Mouse (Mus musculus) lung, embryonic 16.5 days (tissue): ENCODE measurements around the gene Drp2. TPM values are rescaled to one million over a fixed set of nuclear protein-coding genes. Genes with fewer than 3 reads are reported as not detected.

Experiments used
- ATAC-seq: fragments of 200-750 bp; cut with Nextera tagmentation; 2 replicates; pipeline ENCODE4 v1.8.0; 2017; ENCODE audit warnings: low read depth, mild to moderate bottlenecking, moderate library complexity
- H3K27ac ChIP-seq: fragments of 300-500 bp; sonication (generic); 2 replicates; pipeline ENCODE4 v1.5.1; 2014; ENCODE audit warnings: mild to moderate bottlenecking, control low read depth, low read length
- H3K27me3 ChIP-seq: fragments of 300-500 bp; sonication (generic); 2 replicates; pipeline ENCODE4 v1.6.1; 2014; ENCODE audit warnings: low read depth, low read length, mixed read lengths; ENCODE audit not compliant: control insufficient read depth, insufficient read depth
- H3K36me3 ChIP-seq: fragments of 300-500 bp; sonication (generic); 2 replicates; pipeline ENCODE4 v1.6.1; 2014; ENCODE audit warnings: low read length; ENCODE audit not compliant: control insufficient read depth, insufficient read depth
- H3K4me1 ChIP-seq: fragments of 300-500 bp; sonication (generic); replicated peaks from 2 replicates; pipeline ENCODE4 v1.6.1; 2014; ENCODE audit warnings: low read length, mixed read lengths; ENCODE audit not compliant: control insufficient read depth, insufficient read depth
- H3K4me2 ChIP-seq: fragments of 300-500 bp; sonication (generic); 2 replicates; pipeline ENCODE4 v1.6.1; 2014; ENCODE audit warnings: low read depth, low read length, control low read depth
- H3K4me3 ChIP-seq: fragments of 300-500 bp; sonication (generic); 2 replicates; pipeline ENCODE4 v1.5.1; 2014; ENCODE audit warnings: mild to moderate bottlenecking, low read length, control low read depth
- H3K9ac ChIP-seq: fragments of 300-500 bp; sonication (generic); 2 replicates; pipeline ENCODE4 v1.6.1; 2014; ENCODE audit warnings: low read length, control low read depth
- H3K9me3 ChIP-seq: fragments of 300-500 bp; sonication (generic); 2 replicates; pipeline ENCODE4 v1.6.1; 2016; ENCODE audit warnings: low read length; ENCODE audit not compliant: control insufficient read depth
- WGBS: fragments of 180-500 bp; shearing (Covaris S2); extraction: QIAGEN DNeasy Blood & Tissue Kit; methylation state at CpG from one replicate; pipeline ENCODE4 v1.1.7; 2014; 5-methylcytosine and 5-hydroxymethylcytosine counted together
- polyA plus RNA-seq: library from polyadenylated mRNA; unstranded; fragments of >200 nt; fragmentation: Nextera tagmentation; extraction: Ambion mirVana; gene quantifications from 2 replicates; pipeline ENCODE4 v1.2.1, GENCODE M21; 2015

Gene Drp2
- polyA plus RNA-seq, result 0.40 and 0.41 TPM in 2 replicates

DNA sequence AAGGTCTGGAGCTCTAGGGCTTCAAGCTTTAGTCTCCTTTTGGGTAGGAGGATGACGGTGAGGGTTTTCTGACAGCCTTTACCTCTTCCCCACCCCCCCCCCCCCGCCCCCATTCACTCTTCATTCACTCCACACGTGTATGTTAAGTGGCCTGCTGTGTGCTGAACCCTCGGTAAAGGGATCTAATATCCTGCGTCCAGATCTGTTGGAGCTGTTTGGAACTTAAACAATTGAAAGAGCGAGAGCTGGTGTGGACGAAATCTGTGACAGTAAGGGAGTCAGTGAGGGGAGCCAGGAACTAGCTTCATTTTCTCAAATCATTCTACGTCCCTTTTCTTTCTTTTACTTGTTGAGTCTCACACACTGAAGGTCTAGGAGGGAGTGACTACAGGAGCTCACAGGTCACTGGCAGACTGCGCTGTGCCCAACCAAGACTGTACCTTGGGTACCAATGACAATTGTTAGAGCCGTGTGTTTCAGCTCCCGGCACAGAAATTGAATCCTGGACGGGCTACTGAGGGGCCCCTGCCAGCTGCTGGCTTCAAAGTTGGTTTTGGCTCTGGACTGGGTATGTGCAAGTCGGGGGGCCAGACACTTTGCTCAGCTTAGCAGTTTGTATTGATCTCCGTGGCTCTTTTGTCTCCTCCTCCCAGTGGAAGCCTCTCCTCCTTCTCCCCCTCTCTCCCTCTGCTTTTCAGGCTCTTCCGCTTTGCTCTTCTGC is at the start of gene Drp2:
Gene Drp2, plus strand, starts transcription at position 689 of the 721 bp plus-strand sequence.
- ATAC-seq, result peak; percentile 31
- Histone ChIP-seq H3K27ac (no peak within 1 kb of the TSS), H3K27me3 (no peaks in the 10 kb centered on the region; the same call in 1 of the 2 replicates), H3K9ac (peak within 1 kb of the TSS; percentile 39), H3K4me2 (peak within 1 kb of the TSS; percentile 68), H3K9me3 (no peaks in the 10 kb centered on the region), H3K4me3 (peak within 1 kb of the TSS; percentile 48), H3K4me1 (no peaks in the 10 kb centered on the region), H3K36me3 (no peaks in the 10 kb centered on the region)
- 19% methylated on average over 14 of the region's 15 CpGs for WGBS

DNA sequence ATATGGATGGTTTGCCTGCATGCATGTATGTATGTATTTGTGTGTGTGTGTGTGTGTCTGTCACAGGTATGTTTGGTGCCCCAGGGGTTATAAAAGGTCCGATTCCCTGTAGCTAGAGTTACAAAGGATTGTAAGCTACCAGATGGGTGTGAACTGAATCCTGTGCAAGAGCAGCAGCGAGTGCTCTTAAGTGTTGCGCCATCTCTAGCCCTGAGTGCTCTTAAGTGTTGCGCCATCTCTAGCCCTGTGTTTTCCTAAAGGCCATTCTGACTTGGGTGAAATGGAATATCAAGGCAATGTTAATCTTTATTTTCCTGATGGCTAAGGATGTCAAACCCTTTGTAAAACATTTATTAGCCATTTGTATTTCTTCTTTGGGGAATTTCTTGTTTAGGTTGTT is 45.0 kb upstream of the Drp2 start:
- WGBS, result 64% methylated on average over 4 of the region's 4 CpGs
- Histone ChIP-seq H3K9me3 (no peaks in the 10 kb centered on the region), H3K27me3 (no peaks in the 10 kb centered on the region), H3K4me2 (no peak overlapping the region), H3K4me1 (no peaks in the 10 kb centered on the region), H3K36me3 (0 out of 2 replicates have a peak, but pooled peaks cover 2% of the 10 kb centered on the region), H3K4me3 (no peak overlapping the region), H3K9ac (no peak overlapping the region), H3K27ac (no peak overlapping the region)
- ATAC-seq, result peak; percentile 78

DNA sequence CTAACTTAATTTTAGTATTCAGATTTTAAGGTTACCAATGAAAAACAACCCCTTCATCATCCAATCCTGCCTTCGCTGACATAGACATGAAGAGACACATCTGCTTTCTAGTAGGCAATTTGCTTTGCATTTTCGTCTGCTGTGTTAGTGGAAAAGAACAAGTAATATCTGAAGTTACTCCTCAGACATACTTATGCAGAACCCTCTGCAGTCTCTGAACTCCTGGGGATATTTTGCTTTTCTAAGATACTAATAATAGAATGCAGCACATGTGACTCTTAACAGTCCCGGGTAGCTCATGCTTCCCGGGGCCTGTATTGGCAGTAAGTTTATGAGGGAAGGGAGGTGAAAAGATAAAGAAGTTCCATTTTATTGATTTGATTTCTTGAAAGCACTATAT is 42.2 kb upstream of the Drp2 start:
- Histone ChIP-seq H3K4me2 (no peak overlapping the region), H3K27ac (no peak overlapping the region), H3K4me3 (no peak overlapping the region), H3K9me3 (no peaks in the 10 kb centered on the region), H3K27me3 (no peaks in the 10 kb centered on the region), H3K9ac (no peak overlapping the region), H3K4me1 (no peaks in the 10 kb centered on the region), H3K36me3 (0 out of 2 replicates have a peak, but pooled peaks cover 2% of the 10 kb centered on the region)
- ATAC-seq, result no peak
- WGBS, result 89% methylated on average over 4 of the region's 4 CpGs

DNA sequence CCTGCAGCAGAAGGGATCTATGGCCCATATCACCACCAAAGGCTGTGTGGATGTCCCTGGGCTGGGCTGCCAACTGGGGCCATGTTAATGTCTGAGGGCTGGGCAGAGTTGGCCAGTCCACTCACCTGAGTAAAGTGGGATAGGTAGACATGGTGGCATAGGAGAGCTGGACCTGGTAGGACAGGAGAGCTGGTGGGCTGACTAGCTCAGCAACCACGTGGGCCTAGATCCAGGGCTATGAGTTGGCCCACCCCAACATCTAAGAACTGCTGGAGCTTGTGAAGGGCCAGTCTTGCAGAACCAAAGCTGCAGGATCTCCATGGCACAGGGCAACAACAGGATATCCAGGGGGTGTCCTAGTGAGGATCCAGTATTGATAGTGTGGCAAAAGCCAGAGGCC is 38.9 kb upstream of the Drp2 start:
- 62% methylated on average over 1 of the region's 1 CpGs for WGBS
- H3K36me3 ChIP-seq, result 0 out of 2 replicates have a peak, but pooled peaks cover 2% of the 10 kb centered on the region
- H3K4me3 ChIP-seq, result no peak overlapping the region
- H3K4me1 ChIP-seq, result no peaks in the 10 kb centered on the region
- H3K9ac ChIP-seq, result no peak overlapping the region
- no peak overlapping the region for H3K4me2 ChIP-seq
- no peak overlapping the region for H3K27ac ChIP-seq
- H3K27me3 ChIP-seq, result no peaks in the 10 kb centered on the region
- ATAC-seq, result no peak
- no peaks in the 10 kb centered on the region for H3K9me3 ChIP-seq

DNA sequence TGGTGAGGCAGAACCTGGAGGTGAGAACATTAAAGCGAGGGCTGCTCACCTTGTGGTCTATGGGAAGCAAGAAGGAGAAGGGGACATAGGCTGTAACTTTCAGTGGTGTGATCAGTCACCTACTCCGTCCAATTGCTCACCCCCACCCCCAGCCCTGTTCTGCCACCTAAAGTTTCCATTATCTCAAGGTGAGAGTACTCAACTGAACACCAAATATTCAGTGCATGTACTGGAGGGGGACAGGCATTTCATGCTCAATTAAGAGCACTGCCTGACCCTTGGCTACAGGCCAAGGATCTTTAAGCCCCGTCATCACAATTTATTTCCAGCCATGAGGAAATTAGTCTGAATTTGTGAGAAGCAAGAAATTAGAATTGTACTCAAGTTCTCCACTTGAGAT is 37.8 kb upstream of the Drp2 start:
- no peak overlapping the region for H3K4me3 ChIP-seq
- no peaks in the 10 kb centered on the region for H3K4me1 ChIP-seq
- no peak overlapping the region for H3K9ac ChIP-seq
- peak; percentile 73 for ATAC-seq
- WGBS, result 68% methylated on average over 3 of the region's 3 CpGs
- H3K4me2 ChIP-seq, result no peak overlapping the region
- H3K27ac ChIP-seq, result no peak overlapping the region
- H3K27me3 ChIP-seq, result no peaks in the 10 kb centered on the region
- no peaks in the 10 kb centered on the region for H3K9me3 ChIP-seq
- H3K36me3 ChIP-seq, result 0 out of 2 replicates have a peak, but pooled peaks cover 2% of the 10 kb centered on the region

DNA sequence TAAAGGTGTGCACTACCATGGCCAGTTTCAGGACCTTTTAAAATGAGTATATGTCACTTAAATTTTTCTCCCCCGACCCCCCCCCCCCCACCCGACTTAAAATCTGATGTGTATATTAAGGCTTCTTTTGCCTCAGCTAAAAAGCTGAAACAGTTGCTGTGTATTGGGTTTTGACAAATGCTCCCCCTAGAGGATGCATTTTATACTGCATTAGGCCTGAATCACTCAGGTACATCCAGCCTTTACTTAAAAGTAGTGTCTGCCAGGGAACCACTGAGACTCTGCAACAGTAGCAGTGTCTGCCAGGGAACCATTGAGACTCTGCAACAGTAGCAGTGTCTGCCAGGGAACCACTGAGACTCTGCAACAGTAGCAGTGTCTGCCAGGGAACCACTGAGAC is 33.1 kb upstream of the Drp2 start:
- Histone ChIP-seq H3K9me3 (no peaks in the 10 kb centered on the region), H3K4me2 (no peak overlapping the region), H3K4me3 (no peak overlapping the region), H3K27me3 (no peaks in the 10 kb centered on the region), H3K4me1 (no peaks in the 10 kb centered on the region), H3K9ac (no peak overlapping the region), H3K36me3 (no peaks in the 10 kb centered on the region), H3K27ac (no peak overlapping the region)
- WGBS, result 14% methylated on average over 2 of the region's 2 CpGs
- ATAC-seq, result no peak

DNA sequence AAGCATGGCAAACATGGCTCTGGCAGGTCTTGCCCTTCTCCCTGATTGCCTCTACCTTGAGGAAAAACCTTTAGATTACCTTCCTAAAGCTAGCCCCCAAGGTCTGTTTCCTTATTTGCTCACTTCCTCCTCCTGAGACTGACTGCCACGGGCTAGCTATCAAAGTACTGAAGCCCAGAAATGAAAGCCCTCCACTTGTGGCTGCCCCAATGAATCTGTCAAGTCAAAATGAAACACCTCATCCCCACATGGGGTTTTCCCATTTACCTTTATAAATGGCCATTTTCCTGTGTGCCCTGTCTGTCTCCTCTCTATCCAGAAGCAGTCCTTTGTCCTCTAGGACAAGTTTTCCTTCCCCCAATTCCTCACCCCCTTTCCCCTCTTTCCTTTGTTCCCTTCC is 30.2 kb upstream of the Drp2 start:
- Histone ChIP-seq H3K9me3 (no peaks in the 10 kb centered on the region), H3K4me3 (no peak overlapping the region), H3K27ac (no peak overlapping the region), H3K27me3 (no peaks in the 10 kb centered on the region), H3K36me3 (no peaks in the 10 kb centered on the region), H3K4me2 (no peak overlapping the region), H3K9ac (no peak overlapping the region), H3K4me1 (no peaks in the 10 kb centered on the region)
- 57% methylated on average over 1 of the region's 1 CpGs for WGBS
- no peak for ATAC-seq

DNA sequence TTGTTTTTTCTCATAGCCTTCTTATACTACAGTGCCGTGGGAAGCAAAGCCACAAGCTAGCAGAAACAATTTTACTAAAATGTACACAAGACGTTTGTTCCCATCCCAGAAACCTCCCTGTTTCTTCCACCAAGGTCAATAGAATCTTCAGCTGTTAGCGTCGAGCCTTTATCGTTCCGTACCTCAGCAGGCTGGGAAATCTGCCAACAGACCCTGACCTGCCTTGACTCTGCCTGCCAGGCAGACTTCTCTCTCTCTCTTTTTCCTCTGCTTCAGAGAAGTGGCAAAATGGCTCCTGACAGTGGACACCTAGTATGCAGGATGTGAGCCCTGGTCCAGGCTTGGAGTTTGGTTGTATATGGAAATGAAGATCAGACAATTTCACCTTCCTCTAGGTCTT is 19.5 kb upstream of the Drp2 start:
- H3K9ac ChIP-seq, result no peak overlapping the region
- H3K9me3 ChIP-seq, result no peaks in the 10 kb centered on the region
- H3K27ac ChIP-seq, result no peak overlapping the region
- no peak for ATAC-seq
- WGBS, result 54% methylated on average over 6 of the region's 6 CpGs
- no peaks in the 10 kb centered on the region for H3K36me3 ChIP-seq
- no peaks in the 10 kb centered on the region for H3K27me3 ChIP-seq
- H3K4me2 ChIP-seq, result no peak overlapping the region
- H3K4me3 ChIP-seq, result no peak overlapping the region
- H3K4me1 ChIP-seq, result no peaks in the 10 kb centered on the region

DNA sequence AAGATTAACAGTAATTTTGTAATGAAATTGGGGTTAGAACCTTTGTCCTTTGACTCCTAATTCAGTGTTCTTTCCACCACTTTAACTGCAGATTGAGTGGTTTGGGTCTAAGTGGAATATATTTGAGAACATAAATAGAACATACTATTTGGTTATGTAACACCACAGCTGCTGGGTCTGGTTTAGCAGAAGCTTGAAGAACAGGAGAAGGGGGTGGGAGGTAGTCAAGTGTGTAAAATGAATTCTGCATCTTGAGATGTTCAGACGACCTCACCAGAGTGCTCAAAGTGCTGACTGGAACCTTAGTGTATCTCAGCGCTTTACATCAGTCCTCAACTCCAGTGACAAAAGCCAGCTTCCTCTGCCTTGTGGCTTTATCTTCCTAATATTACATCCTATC is 5.4 kb upstream of the Drp2 start:
- Histone ChIP-seq H3K4me2 (no peak overlapping the region), H3K4me1 (no peaks in the 10 kb centered on the region), H3K9me3 (no peaks in the 10 kb centered on the region), H3K4me3 (no peak overlapping the region), H3K36me3 (no peaks in the 10 kb centered on the region), H3K9ac (no peak overlapping the region), H3K27me3 (no peaks in the 10 kb centered on the region), H3K27ac (no peak overlapping the region)
- no peak for ATAC-seq
- WGBS, result 61% methylated on average over 2 of the region's 2 CpGs
